Mouse (Mus musculus): ENCODE results near the gene Fras1. TPM values are rescaled to one million over a fixed set of nuclear protein-coding genes. Genes with fewer than 3 reads are reported as not detected.

Gene Fras1
- polyA plus RNA-seq, 1 experiment from 2014 or later = 17.0 TPM

DNA sequence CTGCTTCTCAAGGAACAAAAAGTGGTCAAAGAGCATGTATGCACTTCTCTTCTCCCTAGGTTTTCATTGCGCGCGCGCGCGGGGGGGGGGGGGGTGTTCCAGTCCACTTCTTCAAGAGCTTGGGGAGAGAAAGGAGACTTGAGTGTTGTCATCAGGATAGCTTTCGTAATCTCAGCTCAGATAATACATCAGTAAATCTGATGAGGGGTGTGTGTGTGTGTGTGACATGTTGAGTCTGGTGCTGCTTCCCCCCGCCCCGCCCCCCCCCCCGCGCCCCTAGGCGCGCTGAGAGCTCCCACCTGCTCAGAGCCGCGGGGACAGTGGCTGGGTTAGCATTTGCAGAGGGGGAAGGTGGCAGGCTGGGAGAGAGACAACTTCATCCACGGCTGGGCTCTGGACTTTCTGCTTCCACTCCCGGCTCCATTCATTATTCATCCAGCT lies 1.7 kb downstream of the Fras1 start:
- WGBS = 1% methylated on average over 15 of the region's 17 CpGs
- Histone ChIP-seq H3K27ac (0 out of 2 replicates have a peak overlapping the region, but pooled peaks have one; percentile 37), H3K4me2 (replicated peaks) (peak overlapping the region; percentile 90)

DNA sequence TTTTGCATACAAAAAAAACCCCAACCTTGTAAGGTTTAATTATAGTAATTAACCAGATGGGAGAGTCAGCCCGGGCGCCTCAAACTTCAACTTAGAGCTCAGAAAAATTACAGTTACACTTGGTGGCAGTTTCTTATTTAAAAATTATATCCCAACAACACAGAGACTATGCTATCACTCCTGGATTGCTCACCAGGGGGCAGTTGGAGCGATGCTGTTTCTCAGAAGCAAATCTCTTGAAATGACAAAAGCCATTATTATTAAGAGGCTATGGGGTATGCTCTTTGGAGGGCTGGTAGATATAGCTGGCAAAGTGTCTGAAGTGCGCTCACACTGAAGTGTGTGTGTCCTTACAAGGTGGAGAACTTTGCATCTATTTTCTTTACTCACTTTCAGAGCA lies 2.5 kb downstream of the Fras1 start:
- Histone ChIP-seq H3K4me2 (replicated peaks) (peak overlapping the region; percentile 90), H3K4me1 (replicated peaks) (peaks cover 15% of the 10 kb centered on the region; the same call in 1 of the 2 replicates), H3K27ac (no peak overlapping the region), H3K9ac (no peak overlapping the region), H3K4me3 (replicated peaks) (peak overlapping the region; percentile 54; the same call in 1 of the 2 replicates), H3K27me3 (replicated peaks) (no peaks in the 10 kb centered on the region), H3K36me3 (no peaks in the 10 kb centered on the region), H3K9me3 (no peaks in the 10 kb centered on the region)
- 58% methylated on average over 4 of the region's 4 CpGs for WGBS
- ATAC-seq = no peak

More for the DNA sequence above, 1.7 kb downstream of the Fras1 start:
- Histone ChIP-seq H3K4me1 (replicated peaks) (peaks cover 15% of the 10 kb centered on the region; the same call in 1 of the 2 replicates), H3K36me3 (no peaks in the 10 kb centered on the region), H3K9ac (peak overlapping the region; percentile 63), H3K4me3 (replicated peaks) (peak overlapping the region; percentile 54), H3K27me3 (replicated peaks) (no peaks in the 10 kb centered on the region), H3K9me3 (no peaks in the 10 kb centered on the region)
- ATAC-seq = peak; percentile 21

DNA sequence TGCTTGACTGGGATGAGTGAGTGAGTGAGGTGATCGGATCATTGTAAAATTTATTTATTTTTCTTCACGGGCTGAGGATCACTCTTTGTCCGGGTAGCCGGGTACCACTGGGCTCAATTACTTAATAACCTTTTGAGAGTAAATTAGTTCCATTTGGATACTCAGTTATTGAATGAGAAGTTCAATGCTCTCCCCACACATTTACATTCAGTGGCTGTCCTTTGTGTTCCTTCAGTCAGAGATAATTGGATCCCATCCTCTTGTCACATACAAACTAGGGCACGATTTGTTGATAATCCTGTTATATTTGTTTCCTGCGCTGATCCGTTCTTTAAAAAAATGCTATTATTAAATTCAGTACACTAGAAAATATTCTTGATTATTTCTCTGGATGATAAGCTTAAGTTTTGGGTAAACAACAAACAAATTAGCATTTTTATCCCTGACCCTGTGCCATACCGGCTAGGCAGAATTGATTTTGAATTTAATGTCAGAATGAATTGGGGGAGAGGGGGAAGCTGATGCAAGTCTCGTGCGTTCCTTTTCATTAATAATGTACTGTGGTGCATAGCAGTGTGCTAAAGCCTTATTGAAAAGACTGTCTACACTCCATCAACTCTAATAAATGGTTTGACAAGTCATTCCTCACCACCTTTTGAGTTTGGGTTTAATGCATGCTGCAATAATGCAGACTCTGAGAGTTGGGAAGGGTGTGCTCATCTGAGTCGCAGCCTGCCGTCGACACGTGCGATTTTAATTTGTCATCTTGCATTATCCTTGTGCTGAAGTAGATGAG lies 12.6 kb downstream of the Fras1 start:
- ATAC-seq = no peak
- Histone ChIP-seq H3K27ac (no peak overlapping the region), H3K9ac (no peak overlapping the region), H3K4me2 (replicated peaks) (no peak overlapping the region), H3K9me3 (no peaks in the 10 kb centered on the region), H3K27me3 (replicated peaks) (no peaks in the 10 kb centered on the region), H3K4me3 (replicated peaks) (no peak overlapping the region), H3K4me1 (replicated peaks) (no peaks in the 10 kb centered on the region), H3K36me3 (no peaks in the 10 kb centered on the region)
- WGBS = 90% methylated on average over 15 of the region's 15 CpGs

DNA sequence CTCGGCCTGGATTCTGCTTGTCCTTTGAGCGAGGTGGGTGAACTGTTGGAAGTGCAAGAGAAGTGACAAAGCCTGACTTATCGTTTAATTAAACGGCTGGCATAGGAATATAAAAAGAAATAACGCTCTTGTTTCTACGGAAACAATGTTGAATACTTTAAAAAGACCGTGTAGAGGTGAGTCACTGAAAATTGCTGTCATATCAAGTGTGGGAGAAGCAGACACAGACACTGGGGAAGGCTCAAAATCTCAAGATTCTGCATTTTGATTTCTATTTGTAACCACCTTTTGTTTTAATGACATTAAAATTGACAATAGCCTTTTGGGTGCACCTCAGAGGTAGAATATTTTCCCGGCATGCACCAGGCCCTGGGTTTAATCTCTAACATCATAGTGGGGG lies 14.6 kb downstream of the Fras1 start:
- no peak overlapping the region for H3K9ac ChIP-seq

DNA sequence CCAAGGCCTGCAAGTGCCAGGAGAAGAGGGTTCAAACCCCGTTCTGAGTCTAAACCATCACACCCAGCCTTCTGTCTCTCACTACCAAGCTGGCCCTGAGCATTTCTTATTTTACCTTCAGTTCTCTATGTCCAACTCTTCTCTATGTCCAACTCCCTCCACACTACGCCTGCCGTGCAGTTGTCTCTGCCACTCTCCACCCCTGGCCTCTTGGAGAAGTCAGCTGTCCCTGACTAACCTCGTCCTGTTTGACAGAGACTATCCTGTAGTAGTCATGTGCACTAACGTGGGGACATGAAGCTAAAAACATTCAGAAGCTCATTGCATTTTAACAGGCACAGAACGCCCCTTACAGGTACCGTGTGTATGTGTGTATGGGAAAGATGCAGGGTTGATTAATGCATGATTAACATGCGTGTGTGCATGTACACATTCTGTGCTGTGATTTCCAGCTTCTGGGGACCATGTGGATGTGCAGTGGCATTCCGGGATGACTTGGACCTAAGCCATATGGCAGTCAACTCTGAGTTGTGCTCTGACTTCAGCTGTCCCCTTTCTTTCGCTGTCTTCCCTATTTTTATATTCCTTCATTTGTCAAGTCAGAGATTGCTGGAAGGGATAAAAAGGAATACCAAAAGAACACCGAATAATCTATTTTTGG lies 16.3 kb downstream of the Fras1 start:
- H3K9me3 ChIP-seq = no peaks in the 10 kb centered on the region
- H3K36me3 ChIP-seq = no peaks in the 10 kb centered on the region
- WGBS = 91% methylated on average over 11 of the region's 11 CpGs
- H3K27me3 ChIP-seq (replicated peaks) = no peaks in the 10 kb centered on the region
- no peak overlapping the region for H3K9ac ChIP-seq
- no peak overlapping the region for H3K27ac ChIP-seq
- no peaks in the 10 kb centered on the region for H3K4me1 ChIP-seq (replicated peaks)
- ATAC-seq = no peak
- H3K4me2 ChIP-seq (replicated peaks) = no peak overlapping the region
- no peak overlapping the region for H3K4me3 ChIP-seq (replicated peaks)

More for the DNA sequence above, 14.6 kb downstream of the Fras1 start:
- Histone ChIP-seq H3K4me3 (replicated peaks) (no peak overlapping the region), H3K4me2 (replicated peaks) (no peak overlapping the region), H3K4me1 (replicated peaks) (no peaks in the 10 kb centered on the region), H3K27ac (no peak overlapping the region), H3K36me3 (no peaks in the 10 kb centered on the region), H3K9me3 (no peaks in the 10 kb centered on the region), H3K27me3 (replicated peaks) (no peaks in the 10 kb centered on the region)
- no peak for ATAC-seq
- 94% methylated on average over 8 of the region's 8 CpGs for WGBS

DNA sequence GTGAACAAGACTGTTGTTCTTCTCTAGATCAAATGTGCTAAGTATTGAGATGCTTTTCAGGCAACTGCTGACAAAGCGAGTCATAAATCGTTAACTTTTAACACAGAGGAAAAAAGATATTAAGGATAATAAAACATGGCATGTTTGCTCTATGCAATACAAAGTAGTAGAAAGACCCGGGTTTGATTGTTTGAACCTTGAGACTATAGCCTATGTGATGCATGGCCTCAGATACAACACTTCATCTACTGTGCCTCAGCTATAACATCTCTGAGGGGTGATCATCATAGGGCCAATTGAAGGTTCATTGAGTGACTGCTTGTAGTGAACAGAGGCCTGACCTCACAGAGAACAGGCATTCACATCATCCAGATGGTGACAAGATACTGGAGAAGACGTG lies 17.3 kb downstream of the Fras1 start:
- peak; percentile 65 for ATAC-seq
- no peaks in the 10 kb centered on the region for H3K27me3 ChIP-seq (replicated peaks)
- no peaks in the 10 kb centered on the region for H3K9me3 ChIP-seq
- WGBS = 59% methylated on average over 4 of the region's 4 CpGs
- no peaks in the 10 kb centered on the region for H3K36me3 ChIP-seq
- no peak overlapping the region for H3K27ac ChIP-seq
- no peak overlapping the region for H3K9ac ChIP-seq
- H3K4me3 ChIP-seq (replicated peaks) = no peak overlapping the region
- no peak overlapping the region for H3K4me2 ChIP-seq (replicated peaks)
- 0 out of 2 replicates have a peak, but pooled peaks cover 2% of the 10 kb centered on the region for H3K4me1 ChIP-seq (replicated peaks)

DNA sequence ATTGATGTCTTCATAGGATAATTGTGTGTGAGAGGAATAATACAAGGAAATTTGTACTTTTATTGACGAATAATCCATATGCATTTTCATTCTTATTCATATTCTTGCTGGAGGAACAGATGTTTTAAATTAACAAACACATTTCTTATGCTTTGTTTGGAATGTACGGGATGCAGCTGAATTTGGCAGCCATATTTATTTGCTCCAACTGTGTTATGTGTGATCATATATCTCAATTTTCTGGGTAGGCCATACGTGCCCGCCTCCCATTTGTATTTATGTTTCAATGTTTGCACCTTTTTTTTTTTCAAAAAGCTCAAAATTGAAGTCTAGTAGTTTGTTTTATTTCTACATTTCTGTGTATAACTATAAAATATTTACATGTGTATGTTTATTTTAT lies 21.2 kb downstream of the Fras1 start:
- H3K9ac ChIP-seq = no peak overlapping the region
- H3K4me2 ChIP-seq (replicated peaks) = no peak overlapping the region
- no peaks in the 10 kb centered on the region for H3K27me3 ChIP-seq (replicated peaks)
- H3K4me3 ChIP-seq (replicated peaks) = no peak overlapping the region
- no peaks in the 10 kb centered on the region for H3K9me3 ChIP-seq
- 0 out of 2 replicates have a peak, but pooled peaks cover 2% of the 10 kb centered on the region for H3K4me1 ChIP-seq (replicated peaks)
- no peak for ATAC-seq
- no peaks in the 10 kb centered on the region for H3K36me3 ChIP-seq
- 73% methylated on average over 4 of the region's 4 CpGs for WGBS
- H3K27ac ChIP-seq = no peak overlapping the region

DNA sequence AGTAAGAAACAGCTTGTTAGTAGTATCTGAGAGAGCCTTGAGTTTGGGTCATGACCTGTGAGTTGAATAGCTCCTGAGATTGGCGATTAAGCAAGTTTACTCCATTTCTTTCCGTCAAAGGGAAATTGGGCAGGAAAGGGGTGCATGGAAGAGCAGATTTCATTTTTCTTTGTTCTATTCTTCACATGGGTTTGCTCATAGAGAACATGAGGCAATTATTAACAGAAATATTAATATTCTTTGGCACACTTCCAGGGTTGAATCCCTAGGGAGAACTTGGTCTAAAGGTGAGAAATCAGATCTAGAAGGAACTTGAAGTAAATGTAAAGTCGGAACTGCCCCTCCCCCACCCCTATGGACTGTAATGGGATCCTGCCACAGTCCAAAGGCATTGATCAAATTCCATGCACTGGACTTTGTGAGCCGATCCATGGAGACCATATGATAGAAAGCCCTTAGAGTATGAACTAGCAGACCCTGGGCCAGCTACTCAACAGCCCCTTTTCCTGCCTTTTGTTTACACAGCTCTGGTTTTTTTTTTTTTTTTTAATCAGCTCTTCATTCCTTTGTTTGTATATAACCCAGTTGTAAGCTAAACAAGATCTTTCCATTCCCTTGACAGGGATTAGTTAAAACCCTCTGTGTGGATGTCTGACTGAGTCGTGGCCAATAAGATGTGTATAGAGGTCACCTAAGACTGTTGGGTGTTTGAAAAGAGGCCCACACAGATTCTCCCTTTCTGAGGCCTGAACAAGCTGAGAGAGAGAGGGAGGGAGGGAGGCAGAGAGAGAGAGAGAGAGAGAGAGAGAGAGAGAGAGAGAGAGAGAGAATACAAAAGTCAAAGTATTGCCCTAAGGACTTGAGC lies 22.3 kb downstream of the Fras1 start:
- Histone ChIP-seq H3K4me1 (replicated peaks) (0 out of 2 replicates have a peak, but pooled peaks cover 2% of the 10 kb centered on the region), H3K4me3 (replicated peaks) (no peak overlapping the region), H3K36me3 (no peaks in the 10 kb centered on the region), H3K4me2 (replicated peaks) (no peak overlapping the region), H3K27me3 (replicated peaks) (no peaks in the 10 kb centered on the region), H3K9ac (no peak overlapping the region), H3K9me3 (no peaks in the 10 kb centered on the region), H3K27ac (no peak overlapping the region)
- WGBS = 26% methylated on average over 5 of the region's 5 CpGs
- peak; percentile 88 for ATAC-seq

DNA sequence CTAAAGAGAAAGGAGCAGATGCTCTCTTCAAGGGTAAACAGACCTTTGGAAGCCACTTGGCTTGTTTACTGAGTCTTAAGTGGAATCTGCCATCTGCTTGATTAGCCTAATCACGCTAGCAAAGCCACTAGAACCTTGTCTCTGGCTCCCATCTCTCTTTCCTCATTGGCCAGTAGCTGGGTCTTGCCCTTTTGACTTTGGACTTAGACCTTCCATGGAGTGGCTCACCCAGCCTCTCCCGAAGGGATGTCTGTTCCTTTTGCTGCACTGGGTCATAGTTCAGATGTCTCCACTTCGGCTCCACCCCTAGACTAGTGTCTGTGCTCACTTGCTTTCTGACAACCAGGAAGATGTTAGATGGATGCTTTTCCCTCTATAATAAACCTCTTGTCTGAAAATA lies 28.8 kb downstream of the Fras1 start:
- 39% methylated on average over 3 of the region's 3 CpGs for WGBS
- peak; percentile 94 for ATAC-seq
- H3K9ac ChIP-seq = no peak overlapping the region

DNA sequence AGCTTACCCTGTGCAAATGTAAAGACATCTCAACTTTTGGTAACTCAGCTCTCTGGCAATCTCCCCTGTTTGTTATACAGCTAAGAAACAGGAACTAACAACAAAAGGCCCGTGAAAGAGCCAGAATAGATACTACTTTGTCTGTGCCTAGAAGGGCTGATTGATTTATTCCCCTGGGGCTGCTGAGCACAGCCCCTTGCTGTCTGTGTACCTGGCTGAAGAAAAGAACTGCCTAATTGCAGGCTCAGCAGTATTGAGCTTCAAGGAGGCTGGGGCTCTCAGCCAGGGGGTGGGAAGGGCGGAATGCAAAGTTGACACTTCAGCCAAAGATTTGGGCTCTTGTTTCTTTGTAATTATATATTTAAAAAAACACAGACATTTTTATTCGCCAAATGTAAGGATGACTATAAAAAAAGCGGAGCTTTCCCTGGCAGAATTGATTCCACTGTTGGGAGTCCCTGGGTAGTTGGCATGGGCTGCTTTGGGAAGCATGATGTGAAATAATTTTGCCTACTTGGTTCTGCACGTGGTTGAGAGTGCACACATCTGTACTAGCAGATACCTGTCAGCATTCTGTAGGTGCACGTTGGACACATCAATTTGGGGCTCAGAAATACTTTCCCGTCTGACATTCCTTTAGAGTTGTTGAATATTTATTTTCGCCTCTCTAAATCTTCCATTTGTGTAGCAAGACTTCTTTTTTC lies 31.5 kb downstream of the Fras1 start:
- H3K4me2 ChIP-seq (replicated peaks) = no peak overlapping the region
- no peak for ATAC-seq
- H3K9me3 ChIP-seq = no peaks in the 10 kb centered on the region
- no peak overlapping the region for H3K4me3 ChIP-seq (replicated peaks)
- no peak overlapping the region for H3K27ac ChIP-seq
- no peaks in the 10 kb centered on the region for H3K36me3 ChIP-seq
- 65% methylated on average over 8 of the region's 8 CpGs for WGBS
- H3K27me3 ChIP-seq (replicated peaks) = no peaks in the 10 kb centered on the region
- peaks cover 10% of the 10 kb centered on the region; the same call in 1 of the 2 replicates for H3K4me1 ChIP-seq (replicated peaks)
- no peak overlapping the region for H3K9ac ChIP-seq

More for the DNA sequence above, 28.8 kb downstream of the Fras1 start:
- Histone ChIP-seq H3K4me2 (replicated peaks) (no peak overlapping the region), H3K27ac (no peak overlapping the region), H3K4me3 (replicated peaks) (no peak overlapping the region), H3K4me1 (replicated peaks) (peaks cover 6% of the 10 kb centered on the region; the same call in 1 of the 2 replicates), H3K36me3 (no peaks in the 10 kb centered on the region), H3K27me3 (replicated peaks) (no peaks in the 10 kb centered on the region), H3K9me3 (no peaks in the 10 kb centered on the region)

DNA sequence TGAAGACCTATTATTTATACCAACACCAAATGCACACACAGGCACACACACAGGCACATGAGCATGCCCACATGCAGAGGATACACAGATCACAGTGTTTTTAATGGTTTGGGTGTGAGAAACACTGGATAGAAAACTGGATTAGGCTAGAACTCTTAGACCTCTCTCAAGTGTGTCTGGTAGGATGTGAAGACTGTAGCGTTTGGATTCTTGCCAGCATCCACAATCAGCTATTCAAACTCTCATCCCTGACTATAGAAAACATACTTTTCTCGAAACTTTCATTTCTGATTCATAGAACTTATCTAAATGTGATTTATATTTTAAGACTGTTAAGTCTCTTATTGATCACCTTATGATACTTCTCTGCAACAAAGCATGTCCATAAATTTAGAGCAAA lies 34.5 kb downstream of the Fras1 start:
- Histone ChIP-seq H3K27ac (no peak overlapping the region), H3K4me3 (replicated peaks) (no peak overlapping the region)
- WGBS = 66% methylated on average over 2 of the region's 2 CpGs

More for the DNA sequence above, 34.5 kb downstream of the Fras1 start:
- ATAC-seq = no peak
- Histone ChIP-seq H3K9me3 (no peaks in the 10 kb centered on the region), H3K4me1 (replicated peaks) (peaks cover 10% of the 10 kb centered on the region), H3K4me2 (replicated peaks) (no peak overlapping the region), H3K9ac (no peak overlapping the region), H3K36me3 (no peaks in the 10 kb centered on the region), H3K27me3 (replicated peaks) (no peaks in the 10 kb centered on the region)

Measured in intestine, embryonic 15.5 days (tissue).